Mouse (Mus musculus) hindbrain, embryonic 15.5 days (tissue): ENCODE measurements at regions not wholly inside any gene's neighbourhood (a gene's known extent, or its start where the extent isn't known, plus 50 kb on each side); places are given as distances from the start of the nearest gene placed in this dataset.

Experiments used
- ATAC-seq: fragments of 200-750 bp; cut with Nextera tagmentation; 2 replicates; pipeline ENCODE4 v1.8.0; 2017; ENCODE audit warnings: low read depth, moderate number of reproducible peaks, moderate TSS enrichment; ENCODE audit not compliant: low FRiP score
- H3K27ac ChIP-seq: fragments of 300-500 bp; sonication (generic); replicated peaks from 2 replicates; pipeline ENCODE4 v1.5.1; 2015; ENCODE audit warnings: mild to moderate bottlenecking, inconsistent platforms
- H3K27me3 ChIP-seq: fragments of 300-500 bp; sonication (generic); 2 replicates; pipeline ENCODE4 v1.6.1; 2015; ENCODE audit warnings: control low read depth, inconsistent platforms
- H3K36me3 ChIP-seq: fragments of 300-500 bp; sonication (generic); 2 replicates; pipeline ENCODE4 v1.6.1; 2015; ENCODE audit warnings: control low read depth, inconsistent platforms
- H3K4me1 ChIP-seq: fragments of 300-500 bp; sonication (generic); replicated peaks from 2 replicates; pipeline ENCODE4 v1.6.1; 2015; ENCODE audit warnings: control low read depth, inconsistent platforms
- H3K4me2 ChIP-seq: fragments of 300-500 bp; sonication (generic); 2 replicates; pipeline ENCODE4 v1.6.1; 2015; ENCODE audit warnings: moderate library complexity, mild to moderate bottlenecking, inconsistent platforms
- H3K4me3 ChIP-seq: fragments of 300-500 bp; sonication (generic); 2 replicates; pipeline ENCODE4 v1.5.1; 2015; ENCODE audit warnings: mild to moderate bottlenecking, inconsistent platforms
- H3K9ac ChIP-seq: fragments of 300-500 bp; sonication (generic); 2 replicates; pipeline ENCODE4 v1.6.1; 2015; ENCODE audit warnings: inconsistent platforms
- H3K9me3 ChIP-seq: fragments of 300-500 bp; sonication (generic); 2 replicates; pipeline ENCODE4 v1.6.1; 2016; ENCODE audit warnings: control low read depth, inconsistent platforms
- WGBS: fragments of 180-500 bp; shearing (Covaris S2); methylation state at CpG from one replicate; pipeline ENCODE4 v1.1.7; 2015; 5-methylcytosine and 5-hydroxymethylcytosine counted together

DNA sequence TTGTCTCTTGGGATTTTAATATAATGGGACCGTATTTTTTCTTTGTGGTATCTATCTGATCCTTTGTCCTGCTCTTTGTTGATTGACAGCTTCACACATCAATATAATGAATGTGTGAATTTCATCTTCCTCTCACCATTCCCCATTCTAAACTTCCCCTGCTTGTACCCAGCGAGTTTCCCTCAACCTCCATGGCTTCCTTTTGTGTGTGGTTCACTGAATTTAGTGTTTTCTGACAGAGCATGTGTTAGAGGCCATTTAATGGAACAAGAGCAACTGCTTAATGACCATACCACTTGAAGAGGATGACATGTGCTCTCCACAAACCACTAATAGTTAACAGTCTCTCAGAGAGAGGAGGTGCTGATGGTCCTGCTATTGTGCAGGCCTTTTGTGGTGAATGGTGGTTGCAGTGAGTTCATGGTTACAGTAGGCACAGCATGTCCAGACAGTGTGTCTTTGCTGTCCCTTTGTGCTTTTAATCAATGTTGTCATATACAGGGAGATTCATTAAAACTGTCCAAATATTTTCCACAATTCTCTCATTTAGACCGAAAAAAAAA is 438.8 kb upstream of the Chrm3 start:
- no peak for ATAC-seq
- WGBS, result 74% methylated on average over 3 of the region's 3 CpGs

More for the DNA sequence above, 438.8 kb upstream of the Chrm3 start:
- H3K4me1 ChIP-seq, result no peaks in the 10 kb centered on the region
- no peaks in the 10 kb centered on the region for H3K36me3 ChIP-seq
- H3K27me3 ChIP-seq, result no peaks in the 10 kb centered on the region
- no peak overlapping the region for H3K9ac ChIP-seq
- H3K4me3 ChIP-seq, result no peak overlapping the region
- no peaks in the 10 kb centered on the region for H3K9me3 ChIP-seq
- H3K27ac ChIP-seq, result no peak overlapping the region
- H3K4me2 ChIP-seq, result no peak overlapping the region
